Mouse (Mus musculus): Measurements from ENCODE around the gene Olfr291. TPM values are rescaled to one million over a fixed set of nuclear protein-coding genes. Genes with fewer than 3 reads are reported as not detected.

Gene Olfr291
- polyA plus RNA-seq (2017; shearing (Covaris generic)), result not detected

DNA sequence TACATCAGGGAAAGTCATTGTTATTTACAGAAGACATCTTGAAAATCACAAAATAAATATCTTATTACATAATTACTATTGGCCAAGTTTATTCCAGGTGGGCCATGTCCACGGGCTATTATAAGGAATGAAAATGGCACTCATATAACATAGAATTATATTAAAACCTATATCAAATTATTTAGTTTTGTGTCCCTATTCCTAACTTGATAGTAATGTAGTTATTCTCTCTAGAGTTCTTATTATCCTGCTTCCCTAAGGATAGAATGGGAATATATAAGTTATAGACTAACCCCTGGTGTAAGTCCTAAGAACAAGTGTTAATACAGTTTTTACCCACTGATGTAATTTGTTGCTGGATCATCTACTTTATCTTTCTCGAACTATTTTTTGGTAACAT lies at the start of gene Olfr291:
TSS of gene Olfr291 (plus strand) at position 301 of the 400 bp plus-strand sequence.

Other genes starting within 250 kb of the Olfr291 start
- 12.5 TPM for gene Fah, start 246.8 kb upstream of the Olfr291 start, polyA plus RNA-seq (2017; shearing (Covaris generic))
- gene Zfand6, start 163.6 kb upstream of the Olfr291 start, polyA plus RNA-seq (2017; shearing (Covaris generic)), result 199 TPM
- gene Vmn2r65, start 110.6 kb downstream of the Olfr291 start, polyA plus RNA-seq (2017; shearing (Covaris generic)), result not detected
- not detected for gene Vmn2r66, start 158.7 kb downstream of the Olfr291 start, polyA plus RNA-seq (2017; shearing (Covaris generic))